Mouse (Mus musculus) kidney, embryonic 16.5 days (tissue): ENCODE results near the gene Pdk1. TPM values are rescaled to one million over a fixed set of nuclear protein-coding genes. Genes with fewer than 3 reads are reported as not detected.
A peak's percentile ranks its signal among the peaks of the same experiment; 100 is the strongest.
"Not testable (repeated sequence)": the region's sequence is repeated elsewhere in the genome, so short reads cannot be mapped to it uniquely, and the experiment has no call there.

Experiments
- ATAC-seq: fragments of 200-750 bp; cut with Nextera tagmentation; 2 replicates; pipeline ENCODE4 v1.8.0; 2017; ENCODE audit warnings: moderate TSS enrichment; ENCODE audit not compliant: low FRiP score, low TSS enrichment
- H3K27ac ChIP-seq: fragments of 300-500 bp; sonication (generic); 2 replicates; pipeline ENCODE4 v1.5.1; 2014; ENCODE audit warnings: low read length
- H3K27me3 ChIP-seq: fragments of 300-500 bp; sonication (generic); 2 replicates; pipeline ENCODE4 v1.6.1; 2014; ENCODE audit warnings: low read length, control low read depth, mixed read lengths; ENCODE audit not compliant: insufficient read depth
- H3K36me3 ChIP-seq: fragments of 300-500 bp; sonication (generic); 2 replicates; pipeline ENCODE4 v1.6.1; 2014; ENCODE audit warnings: low read length, control low read depth, mixed read lengths; ENCODE audit not compliant: insufficient read depth
- H3K4me1 ChIP-seq: fragments of 300-500 bp; sonication (generic); 2 replicates; pipeline ENCODE4 v1.6.1; 2014; ENCODE audit warnings: low read length, control low read depth, mixed read lengths; ENCODE audit not compliant: insufficient read depth
- H3K4me2 ChIP-seq: fragments of 300-500 bp; sonication (generic); replicated peaks from 2 replicates; pipeline ENCODE4 v1.6.1; 2014; ENCODE audit warnings: low read depth, low read length
- H3K4me3 ChIP-seq: fragments of 300-500 bp; sonication (generic); 2 replicates; pipeline ENCODE4 v1.5.1; 2014; ENCODE audit warnings: mild to moderate bottlenecking, low read length
- H3K9ac ChIP-seq: fragments of 300-500 bp; sonication (generic); replicated peaks from 2 replicates; pipeline ENCODE4 v1.6.1; 2014; ENCODE audit warnings: low read length
- H3K9me3 ChIP-seq: fragments of 300-500 bp; sonication (generic); 2 replicates; pipeline ENCODE4 v1.6.1; 2016; ENCODE audit warnings: low read length, control low read depth
- WGBS: fragments of 180-500 bp; shearing (Covaris S2); extraction: QIAGEN DNeasy Blood & Tissue Kit; methylation state at CpG from one replicate; pipeline ENCODE4 v1.1.7; 2014; 5-methylcytosine and 5-hydroxymethylcytosine counted together
- polyA plus RNA-seq: library from polyadenylated mRNA; unstranded; fragments of >200 nt; fragmentation: Nextera tagmentation; extraction: Ambion mirVana; gene quantifications from 2 replicates; pipeline ENCODE4 v1.2.1, GENCODE M21; 2015

Pdk1 gene
- polyA plus RNA-seq, 1 experiment from 2014 or later = 46.3 TPM

DNA sequence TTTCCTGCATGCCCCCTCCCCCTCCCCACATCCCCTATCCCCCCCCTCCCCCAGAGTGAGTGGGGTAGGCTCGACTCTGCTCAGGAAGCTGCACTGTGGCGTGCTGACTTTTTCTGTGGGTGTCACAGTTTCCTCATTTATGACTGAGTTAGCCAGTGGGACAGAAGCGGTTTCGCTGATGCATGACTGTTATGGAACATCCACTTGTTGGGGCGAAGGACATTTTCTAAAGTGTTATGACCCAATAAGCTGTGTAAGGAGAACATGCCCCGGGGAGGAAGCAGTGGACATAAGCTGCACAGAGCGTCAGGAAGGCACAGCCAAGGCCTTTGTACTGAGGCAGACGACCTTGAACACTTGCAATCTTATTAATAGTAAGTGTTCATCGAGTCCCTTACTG is 29.7 kb upstream of the Pdk1 start:
- WGBS = 72% methylated on average over 9 of the region's 9 CpGs
- Histone ChIP-seq H3K4me2 (no peak overlapping the region), H3K27ac (no peak overlapping the region), H3K27me3 (no peaks in the 10 kb centered on the region), H3K9ac (no peak overlapping the region), H3K4me1 (no peaks in the 10 kb centered on the region), H3K36me3 (peaks cover 33% of the 10 kb centered on the region), H3K4me3 (no peak overlapping the region), H3K9me3 (no peaks in the 10 kb centered on the region)
- ATAC-seq = no peak

DNA sequence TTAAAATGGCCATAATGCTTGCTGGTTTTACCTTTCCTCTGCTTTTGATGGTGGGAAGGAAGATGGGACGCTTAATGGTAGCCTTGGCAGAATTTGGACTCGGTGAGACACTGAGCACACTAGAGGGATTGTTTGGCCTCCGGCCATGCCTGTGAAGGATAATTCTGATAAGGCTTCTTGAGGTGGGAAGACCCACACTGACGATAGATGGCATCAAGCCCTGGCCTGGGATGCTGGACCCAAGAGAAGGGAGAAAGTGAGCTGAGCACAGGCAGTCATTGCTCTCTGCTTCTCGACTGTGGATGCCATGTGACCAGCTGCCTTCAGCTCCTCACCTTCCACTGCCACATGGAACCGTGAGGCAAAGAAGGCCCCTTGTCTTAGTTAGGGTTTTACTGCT is 28.1 kb upstream of the Pdk1 start:
- H3K4me1 ChIP-seq = no peaks in the 10 kb centered on the region
- no peak overlapping the region for H3K4me3 ChIP-seq
- peaks cover 37% of the 10 kb centered on the region for H3K36me3 ChIP-seq
- no peak overlapping the region for H3K27ac ChIP-seq
- H3K9ac ChIP-seq = no peak overlapping the region
- WGBS = 91% methylated on average over 6 of the region's 6 CpGs
- no peaks in the 10 kb centered on the region for H3K9me3 ChIP-seq
- H3K27me3 ChIP-seq = no peaks in the 10 kb centered on the region
- ATAC-seq = no peak
- no peak overlapping the region for H3K4me2 ChIP-seq

DNA sequence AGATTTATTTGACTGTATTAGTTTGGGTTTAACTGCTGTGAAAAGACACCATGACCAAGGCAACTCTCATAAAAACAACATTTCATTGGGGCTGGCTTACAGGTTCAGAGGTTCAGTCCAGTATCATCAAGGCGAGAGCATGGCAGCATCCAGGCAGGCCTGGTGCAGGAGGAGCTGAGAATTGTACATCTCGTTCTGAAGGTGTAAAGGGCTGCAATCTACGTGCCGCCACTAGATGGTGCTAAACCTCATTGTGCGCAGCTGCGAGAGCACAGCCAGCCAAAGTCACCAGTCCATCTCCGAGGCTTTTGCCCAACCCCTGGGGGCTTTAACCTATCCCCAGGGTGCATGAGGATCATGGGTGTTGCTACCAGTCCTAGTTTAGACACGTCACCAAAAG is 20.9 kb upstream of the Pdk1 start:
- H3K9me3 ChIP-seq, H3K4me1 ChIP-seq, H3K9ac ChIP-seq, H3K27me3 ChIP-seq, H3K4me3 ChIP-seq, H3K4me2 ChIP-seq, H3K27ac ChIP-seq: not testable (repeated sequence)
- H3K36me3 ChIP-seq = peaks cover 21% of the 10 kb centered on the region
- 2% methylated on average over 6 of the region's 8 CpGs for WGBS
- ATAC-seq = 0 out of 2 replicates have a peak, but pooled peaks have one; percentile 39

DNA sequence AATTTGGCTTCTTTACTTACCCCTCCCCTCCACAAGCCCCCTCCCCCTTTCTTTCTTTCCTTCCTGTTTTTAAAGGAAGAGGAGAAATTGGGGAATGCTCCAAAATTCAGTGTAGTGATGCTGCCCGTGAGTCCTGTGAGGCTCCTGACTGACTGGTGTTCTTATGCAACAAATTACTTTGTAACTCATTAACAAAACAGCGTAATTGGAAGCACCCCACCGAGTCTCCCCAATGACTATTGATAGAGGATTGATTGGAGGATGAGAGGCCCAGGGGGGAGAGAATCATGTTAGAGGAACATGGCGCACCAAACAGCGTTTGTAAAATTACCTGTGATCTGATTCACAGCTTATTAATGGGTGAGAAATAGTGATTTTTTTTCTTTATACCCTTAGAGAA is 17.9 kb upstream of the Pdk1 start:
- WGBS = 73% methylated on average over 5 of the region's 5 CpGs

GRCm38 (mm10) chr2:71863531-71864173 is 9.4 kb upstream of the Pdk1 start:
- H3K9me3 ChIP-seq = no peaks in the 10 kb centered on the region
- no peak for ATAC-seq
- no peak overlapping the region for H3K9ac ChIP-seq
- H3K27me3 ChIP-seq = no peaks in the 10 kb centered on the region
- H3K4me1 ChIP-seq = peaks cover 20% of the 10 kb centered on the region
- no peak overlapping the region for H3K4me2 ChIP-seq
- WGBS = 74% methylated on average over 5 of the region's 5 CpGs
- H3K27ac ChIP-seq = no peak overlapping the region
- no peak overlapping the region for H3K4me3 ChIP-seq
- no peaks in the 10 kb centered on the region for H3K36me3 ChIP-seq

More for the DNA sequence above, 17.9 kb upstream of the Pdk1 start:
- Histone ChIP-seq H3K27me3 (no peaks in the 10 kb centered on the region), H3K36me3 (peaks cover 5% of the 10 kb centered on the region; the same call in 1 of the 2 replicates), H3K4me3 (no peak overlapping the region), H3K4me1 (no peaks in the 10 kb centered on the region), H3K9ac (no peak overlapping the region), H3K4me2 (no peak overlapping the region), H3K9me3 (no peaks in the 10 kb centered on the region), H3K27ac (no peak overlapping the region)
- no peak for ATAC-seq

DNA sequence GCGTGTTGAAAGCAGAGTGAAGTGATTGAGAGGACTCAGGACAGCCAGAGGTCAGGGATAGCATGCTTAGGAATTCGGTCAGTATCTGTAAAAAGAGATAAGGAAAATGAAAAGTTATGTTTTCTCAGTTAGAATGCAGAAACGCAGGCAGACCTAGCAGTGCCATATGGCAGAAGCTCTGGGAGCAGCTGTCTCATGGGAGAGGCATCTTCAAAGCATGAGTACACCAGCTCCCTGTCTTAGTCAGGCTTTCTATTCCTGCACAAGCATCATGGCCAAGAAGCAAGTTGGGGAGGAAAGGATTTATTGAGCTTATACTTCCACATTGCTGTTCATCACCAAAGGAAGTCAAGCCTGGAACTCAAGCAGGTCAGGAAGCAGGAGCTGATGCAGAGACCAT is 8.0 kb upstream of the Pdk1 start:
- Histone ChIP-seq H3K36me3 (no peaks in the 10 kb centered on the region), H3K4me3 (no peak overlapping the region), H3K9me3 (no peaks in the 10 kb centered on the region), H3K9ac (no peak overlapping the region), H3K4me1 (peaks cover 20% of the 10 kb centered on the region), H3K27me3 (no peaks in the 10 kb centered on the region), H3K27ac (no peak overlapping the region), H3K4me2 (no peak overlapping the region)
- 60% methylated on average over 3 of the region's 3 CpGs for WGBS
- ATAC-seq = no peak

GRCm38 (mm10) chr2:71865935-71866334 is 7.1 kb upstream of the Pdk1 start:
- WGBS = 49% methylated on average over 3 of the region's 3 CpGs
- no peak overlapping the region for H3K9ac ChIP-seq
- H3K9me3 ChIP-seq = no peaks in the 10 kb centered on the region
- H3K4me2 ChIP-seq = no peak overlapping the region
- no peak for ATAC-seq
- no peak overlapping the region for H3K4me3 ChIP-seq
- H3K27ac ChIP-seq = no peak overlapping the region; the same call in 1 of the 2 replicates
- H3K27me3 ChIP-seq = no peaks in the 10 kb centered on the region
- H3K4me1 ChIP-seq = peaks cover 20% of the 10 kb centered on the region
- H3K36me3 ChIP-seq = no peaks in the 10 kb centered on the region

DNA sequence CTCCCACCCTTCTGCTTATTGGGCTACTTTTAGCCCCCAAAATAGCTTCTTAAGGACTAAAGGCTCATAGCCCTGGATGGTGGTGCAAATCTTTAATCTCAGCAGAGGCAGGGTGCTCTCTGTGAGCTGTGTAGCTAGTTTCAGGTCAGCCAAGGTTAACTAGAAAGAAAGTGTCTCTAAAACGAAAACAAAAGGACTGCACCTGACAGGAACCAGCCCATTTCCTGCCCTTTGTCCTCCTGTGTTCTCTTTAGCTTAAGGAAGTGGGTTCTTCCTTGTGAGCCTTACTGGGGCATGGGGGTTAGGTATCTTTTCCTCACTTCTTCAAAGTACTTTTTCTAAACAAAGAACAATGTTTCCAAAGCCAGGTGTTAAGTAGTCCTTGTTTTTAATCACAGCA is 6.5 kb upstream of the Pdk1 start:
- Histone ChIP-seq H3K4me3 (no peak overlapping the region), H3K4me1 (peaks cover 20% of the 10 kb centered on the region), H3K27ac (peak overlapping the region; percentile 40; the same call in 1 of the 2 replicates), H3K36me3 (no peaks in the 10 kb centered on the region), H3K9ac (no peak overlapping the region), H3K9me3 (no peaks in the 10 kb centered on the region), H3K27me3 (no peaks in the 10 kb centered on the region), H3K4me2 (no peak overlapping the region)
- no peak for ATAC-seq
- 24% methylated on average over 1 of the region's 1 CpGs for WGBS

GRCm38 (mm10) chr2:71867019-71867418 is 6.0 kb upstream of the Pdk1 start:
- Histone ChIP-seq H3K4me2 (no peak overlapping the region), H3K27me3 (no peaks in the 10 kb centered on the region), H3K9me3 (no peaks in the 10 kb centered on the region), H3K27ac (peak overlapping the region; percentile 77), H3K9ac (no peak overlapping the region), H3K4me3 (no peak overlapping the region), H3K36me3 (no peaks in the 10 kb centered on the region), H3K4me1 (peaks cover 20% of the 10 kb centered on the region)
- 52% methylated on average over 3 of the region's 3 CpGs for WGBS
- ATAC-seq = no peak

- H3K27me3 ChIP-seq = no peaks in the 10 kb centered on the region
- H3K4me2 ChIP-seq = peak overlapping the region; percentile 17
- no peaks in the 10 kb centered on the region for H3K36me3 ChIP-seq
- WGBS = 7% methylated on average over 5 of the region's 5 CpGs
- peak overlapping the region; percentile 77 for H3K27ac ChIP-seq
- no peak overlapping the region for H3K4me3 ChIP-seq
- no peak overlapping the region for H3K9ac ChIP-seq
- H3K4me1 ChIP-seq = peaks cover 24% of the 10 kb centered on the region
- no peaks in the 10 kb centered on the region for H3K9me3 ChIP-seq
- peak; percentile 60 for ATAC-seq
Measured at GRCm38 (mm10) chr2:71867480-71867879, 5.5 kb upstream of the Pdk1 start.
